Mouse (Mus musculus): ENCODE measurements around the gene Abca4. TPM values are rescaled to one million over a fixed set of nuclear protein-coding genes. Genes with fewer than 3 reads are reported as not detected.

The Abca4 gene
- total and polyA plus RNA-seq, 2 experiments from 2014 or later: 1.1 to 3.1 TPM

DNA sequence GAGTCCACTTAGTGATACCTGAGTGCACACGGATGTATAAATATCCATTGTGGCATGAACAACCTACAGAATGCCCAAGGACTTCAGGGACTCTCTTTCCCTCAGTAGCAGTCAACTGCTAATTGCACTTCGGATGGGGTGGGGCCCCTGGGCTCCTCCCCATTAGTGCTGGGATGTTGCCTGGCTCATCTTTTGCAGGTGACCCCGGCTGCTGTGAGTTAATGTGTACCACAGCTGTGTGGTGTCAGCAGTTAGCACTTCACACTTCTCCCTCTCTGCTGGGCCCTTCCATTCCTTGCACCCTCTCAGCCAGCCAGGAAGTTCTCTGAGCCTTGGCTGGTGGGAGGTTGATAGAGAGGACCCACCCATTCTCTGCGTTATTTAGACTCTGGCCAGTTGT, 65.2 kb downstream of the Abca4 start:
- no peaks in the 10 kb centered on the region for H3K36me3 ChIP-seq (ENCODE audit: insufficient read depth)
- H3K4me1 ChIP-seq (ENCODE audit: insufficient read depth): no peaks in the 10 kb centered on the region
- H3K4me3 ChIP-seq (ENCODE audit: low read depth, low read length): no peak overlapping the region
- no peak for ATAC-seq
- no peaks in the 10 kb centered on the region for H3K27me3 ChIP-seq (ENCODE audit: insufficient read depth, low read length)
- TF ChIP-seq CTCF (IDR thresholded peaks at IDR 0.05; ENCODE audit: low read depth): no peak
- no peaks in the 10 kb centered on the region for H3K9me3 ChIP-seq (ENCODE audit: low read length)
- H3K9ac ChIP-seq: no peak overlapping the region
- WGBS: 91% methylated on average over 4 of the region's 4 CpGs
- DNase-seq: no peak
- no peak overlapping the region for H3K27ac ChIP-seq (ENCODE audit: low read depth, low read length)
- H3K4me2 ChIP-seq (ENCODE audit: low read depth): no peak overlapping the region

DNA sequence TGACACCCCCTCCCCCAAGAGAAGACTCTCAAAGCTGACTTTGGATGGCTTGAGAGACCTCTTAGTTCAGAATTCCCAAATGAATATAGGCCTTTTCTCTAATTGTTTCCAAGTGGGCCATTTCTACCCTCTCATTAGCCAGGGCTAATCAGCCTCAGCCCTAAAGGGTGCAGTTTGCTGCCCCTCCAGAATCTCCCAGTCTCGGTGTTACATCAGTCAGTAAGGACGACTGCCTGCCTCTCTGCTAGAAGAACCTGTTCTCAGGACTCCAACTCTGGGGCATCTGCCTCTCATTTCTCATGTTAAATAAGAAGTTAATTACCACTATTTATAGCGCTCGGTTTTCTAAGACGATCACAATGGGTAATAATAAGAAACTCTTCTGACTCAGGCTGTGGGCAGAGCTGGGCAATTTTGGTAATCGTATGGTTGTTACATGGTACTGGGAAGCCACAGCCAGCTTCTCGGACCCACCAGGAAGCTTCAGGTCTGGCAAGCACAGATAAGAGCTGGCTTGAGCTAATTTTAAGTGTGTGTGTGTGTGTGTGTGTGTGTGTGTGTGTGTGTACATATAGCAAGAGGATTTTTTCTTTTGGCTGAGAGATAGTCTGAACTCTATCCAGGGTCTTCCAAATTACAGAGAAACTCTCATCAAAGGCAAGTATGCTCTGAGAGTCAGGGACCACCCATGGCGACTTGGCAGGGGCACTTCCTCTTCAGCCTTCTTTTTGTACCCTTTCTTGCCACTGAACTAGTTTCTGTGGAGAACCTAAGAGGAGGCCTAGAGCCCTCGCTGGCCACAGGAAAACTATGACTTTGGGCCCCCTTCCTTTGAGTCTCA, 67.1 kb downstream of the Abca4 start:
- Histone ChIP-seq H3K36me3 (ENCODE audit: insufficient read depth) (no peaks in the 10 kb centered on the region), H3K4me1 (ENCODE audit: insufficient read depth) (no peaks in the 10 kb centered on the region), H3K4me3 (ENCODE audit: low read depth, low read length) (no peak overlapping the region), H3K27ac (ENCODE audit: low read depth, low read length) (0 out of 2 replicates have a peak overlapping the region, but pooled peaks have one; percentile 21), H3K4me2 (ENCODE audit: low read depth) (no peak overlapping the region), H3K9ac (no peak overlapping the region), H3K27me3 (ENCODE audit: insufficient read depth, low read length) (no peaks in the 10 kb centered on the region), H3K9me3 (ENCODE audit: low read length) (no peaks in the 10 kb centered on the region)
- DNase-seq (peak; percentile 18), ATAC-seq (0 out of 2 replicates have a peak, but pooled peaks have one; percentile 29)
- 23% methylated on average over 9 of the region's 9 CpGs for WGBS
- no peak for TF ChIP-seq CTCF (IDR thresholded peaks at IDR 0.05; ENCODE audit: low read depth)

DNA sequence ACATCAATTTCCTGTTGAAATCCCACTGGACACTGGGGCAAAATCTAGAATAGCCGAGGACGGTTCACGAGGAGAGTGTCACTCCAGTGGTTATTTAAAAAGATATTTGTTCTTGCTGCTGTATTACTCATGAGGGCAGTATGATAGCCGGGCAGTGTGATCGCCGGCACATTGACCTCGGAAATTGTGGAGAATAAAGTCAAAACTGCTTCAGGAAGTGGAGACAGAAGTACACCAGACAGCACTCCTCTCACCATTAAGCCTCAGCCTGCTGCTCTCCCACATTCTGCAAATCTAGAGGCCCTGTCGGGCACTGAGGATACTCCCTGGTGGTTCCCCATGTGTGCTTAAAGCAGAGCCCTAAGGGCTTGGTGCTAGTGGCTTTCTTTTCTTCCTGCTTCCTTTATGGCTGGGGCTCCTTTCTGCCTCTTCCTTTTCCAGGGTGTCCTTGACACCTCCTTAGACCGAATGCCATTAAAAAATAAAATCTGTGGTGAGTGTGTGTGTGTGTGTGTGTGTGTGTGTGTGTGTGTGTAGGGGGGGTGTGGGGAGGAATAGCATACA, 74.5 kb downstream of the Abca4 start:
- no peak for ATAC-seq
- Histone ChIP-seq H3K4me3 (ENCODE audit: low read depth, low read length) (no peak overlapping the region), H3K4me1 (ENCODE audit: insufficient read depth) (no peaks in the 10 kb centered on the region), H3K9me3 (ENCODE audit: low read length) (no peaks in the 10 kb centered on the region), H3K9ac (no peak overlapping the region), H3K27ac (ENCODE audit: low read depth, low read length) (no peak overlapping the region), H3K4me2 (ENCODE audit: low read depth) (no peak overlapping the region), H3K27me3 (ENCODE audit: insufficient read depth, low read length) (no peaks in the 10 kb centered on the region), H3K36me3 (ENCODE audit: insufficient read depth) (no peaks in the 10 kb centered on the region)
- 80% methylated on average over 9 of the region's 9 CpGs for WGBS
- no peak for DNase-seq
- TF ChIP-seq CTCF (IDR thresholded peaks at IDR 0.05; ENCODE audit: low read depth): no peak

DNA sequence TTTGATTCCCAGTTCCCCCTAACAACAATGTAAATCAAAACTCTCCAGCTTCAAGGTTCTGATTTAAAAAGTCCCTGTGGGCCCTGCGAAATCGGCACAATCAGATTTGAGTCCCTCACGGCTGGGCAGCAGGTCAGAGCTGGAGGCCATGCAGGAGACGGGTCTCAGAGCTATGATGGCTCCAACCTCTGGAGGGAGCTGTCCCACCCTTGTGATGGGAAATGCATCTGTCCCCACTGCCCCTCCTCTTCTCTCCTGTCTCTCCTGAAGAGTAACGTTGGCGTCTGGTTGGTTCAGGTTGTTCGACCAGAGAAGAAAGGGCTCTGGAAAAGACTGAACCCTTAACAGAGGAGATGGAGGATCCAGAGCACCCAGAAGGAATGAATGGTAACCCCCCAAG, 75.5 kb downstream of the Abca4 start:
- WGBS: 67% methylated on average over 7 of the region's 7 CpGs
- ATAC-seq (no peak), DNase-seq (no peak)
- H3K4me3 ChIP-seq (ENCODE audit: low read depth, low read length): no peak overlapping the region
- no peaks in the 10 kb centered on the region for H3K36me3 ChIP-seq (ENCODE audit: insufficient read depth)
- no peak overlapping the region for H3K4me2 ChIP-seq (ENCODE audit: low read depth)
- no peaks in the 10 kb centered on the region for H3K4me1 ChIP-seq (ENCODE audit: insufficient read depth)
- 0 out of 2 replicates have a peak, but pooled peaks have one; percentile 13 for TF ChIP-seq CTCF (IDR thresholded peaks at IDR 0.05; ENCODE audit: low read depth)
- H3K27ac ChIP-seq (ENCODE audit: low read depth, low read length): no peak overlapping the region
- H3K9me3 ChIP-seq (ENCODE audit: low read length): no peaks in the 10 kb centered on the region
- H3K9ac ChIP-seq: no peak overlapping the region
- no peaks in the 10 kb centered on the region for H3K27me3 ChIP-seq (ENCODE audit: insufficient read depth, low read length)

DNA sequence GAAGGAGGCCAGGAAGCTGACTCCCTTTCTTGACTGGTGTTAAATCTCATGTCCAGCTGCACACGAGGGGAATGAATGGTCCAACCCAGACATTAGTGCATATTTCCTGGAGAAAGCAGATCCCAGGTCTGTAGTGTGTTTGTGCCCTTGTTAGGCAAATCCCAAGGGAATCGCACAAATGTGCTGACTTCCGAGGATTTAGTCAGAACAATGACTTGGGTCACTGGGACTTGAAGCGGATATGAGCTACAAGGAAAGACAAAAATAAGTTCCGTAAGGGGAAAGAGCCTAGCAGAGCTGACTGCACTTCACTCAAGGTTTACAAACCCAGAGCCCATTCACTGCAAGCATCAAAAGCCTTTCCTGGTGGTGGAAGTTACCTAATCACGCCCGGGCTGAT, 76.0 kb downstream of the Abca4 start:
- Histone ChIP-seq H3K9ac (no peak overlapping the region), H3K9me3 (ENCODE audit: low read length) (no peaks in the 10 kb centered on the region), H3K4me2 (ENCODE audit: low read depth) (no peak overlapping the region), H3K4me3 (ENCODE audit: low read depth, low read length) (no peak overlapping the region), H3K4me1 (ENCODE audit: insufficient read depth) (no peaks in the 10 kb centered on the region), H3K27ac (ENCODE audit: low read depth, low read length) (no peak overlapping the region), H3K27me3 (ENCODE audit: insufficient read depth, low read length) (no peaks in the 10 kb centered on the region), H3K36me3 (ENCODE audit: insufficient read depth) (no peaks in the 10 kb centered on the region)
- no peak for ATAC-seq
- no peak for DNase-seq
- 84% methylated on average over 7 of the region's 7 CpGs for WGBS
- TF ChIP-seq CTCF (IDR thresholded peaks at IDR 0.05; ENCODE audit: low read depth): no peak

DNA sequence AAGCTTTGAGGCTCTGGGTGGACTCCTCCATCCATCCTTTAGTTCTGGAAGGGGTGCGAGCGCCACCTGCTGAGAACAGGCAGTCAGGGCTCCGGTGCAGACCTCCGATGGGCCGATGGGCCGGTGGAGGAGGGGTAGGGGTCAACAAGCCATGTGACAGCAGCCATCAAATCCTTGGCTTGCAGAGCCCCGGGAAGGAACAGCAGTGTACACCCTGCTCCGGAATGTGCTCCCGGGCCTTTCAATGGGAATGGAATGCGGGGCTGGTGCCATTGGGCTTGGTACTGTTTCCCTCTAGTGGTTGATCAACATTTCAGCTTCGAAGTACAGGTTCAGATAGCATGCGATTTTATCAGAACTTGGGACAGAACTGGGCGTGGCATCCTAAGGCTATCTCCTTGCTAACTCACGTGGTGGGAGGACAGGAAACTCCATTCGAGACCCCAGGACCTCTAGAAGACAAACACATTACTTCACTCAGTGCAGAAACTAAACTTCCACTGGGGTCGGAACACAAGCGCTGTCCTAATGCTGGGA, 78.0 kb downstream of the Abca4 start:
- ATAC-seq (peak; percentile 96), DNase-seq (peak; percentile 82)
- Histone ChIP-seq H3K36me3 (ENCODE audit: insufficient read depth) (no peaks in the 10 kb centered on the region), H3K27me3 (ENCODE audit: insufficient read depth, low read length) (no peaks in the 10 kb centered on the region), H3K9ac (peak overlapping the region; percentile 34; the same call in 1 of the 2 replicates), H3K9me3 (ENCODE audit: low read length) (no peaks in the 10 kb centered on the region), H3K27ac (ENCODE audit: low read depth, low read length) (no peak overlapping the region), H3K4me2 (ENCODE audit: low read depth) (peak overlapping the region; percentile 49), H3K4me1 (ENCODE audit: insufficient read depth) (no peaks in the 10 kb centered on the region), H3K4me3 (ENCODE audit: low read depth, low read length) (peak overlapping the region; percentile 28)
- peak; percentile 85 for TF ChIP-seq CTCF (IDR thresholded peaks at IDR 0.05; ENCODE audit: low read depth)
- WGBS: 12% methylated on average over 17 of the region's 17 CpGs

DNA sequence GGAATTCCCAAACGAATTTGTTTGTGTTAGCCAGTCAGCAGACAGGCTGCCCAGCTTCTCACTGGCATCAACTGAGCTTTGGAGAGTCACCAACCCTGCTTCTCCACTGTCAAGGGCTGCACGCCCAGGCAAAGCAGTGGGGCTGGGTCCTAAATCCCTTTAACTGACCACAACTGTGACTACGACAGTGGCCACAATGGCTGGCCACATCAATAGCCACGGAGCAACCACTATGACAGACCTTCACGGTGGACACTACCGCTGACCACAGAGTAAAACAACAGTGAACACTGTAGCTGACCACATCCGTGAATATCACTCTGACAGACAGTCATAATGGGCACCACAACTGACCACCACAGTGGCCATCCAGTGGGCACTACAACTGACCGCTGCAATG, 78.6 kb downstream of the Abca4 start:
- Histone ChIP-seq H3K36me3 (ENCODE audit: insufficient read depth) (no peaks in the 10 kb centered on the region), H3K4me1 (ENCODE audit: insufficient read depth) (no peaks in the 10 kb centered on the region), H3K4me2 (ENCODE audit: low read depth) (no peak overlapping the region), H3K9me3 (ENCODE audit: low read length) (no peaks in the 10 kb centered on the region), H3K27ac (ENCODE audit: low read depth, low read length) (no peak overlapping the region), H3K27me3 (ENCODE audit: insufficient read depth, low read length) (no peaks in the 10 kb centered on the region), H3K4me3 (ENCODE audit: low read depth, low read length) (no peak overlapping the region), H3K9ac (no peak overlapping the region)
- 85% methylated on average over 8 of the region's 8 CpGs for WGBS
- ATAC-seq (no peak), DNase-seq (no peak)
- TF ChIP-seq CTCF (IDR thresholded peaks at IDR 0.05; ENCODE audit: low read depth): no peak
